Mouse (Mus musculus) liver, adult 2 months (tissue): Measurements from ENCODE around the gene Arhgef40. TPM values are rescaled to one million over a fixed set of nuclear protein-coding genes. Genes with fewer than 3 reads are reported as not detected.
A peak's percentile ranks its signal among the peaks of the same experiment; 100 is the strongest.

Source experiments
- DNase-seq: peaks from one replicate; pipeline ENCODE4 v3.0.0-alpha.2; 2011; ENCODE audit warnings: low read depth, low spot score; ENCODE audit errors: extremely low read depth
- H3K27ac ChIP-seq: fragments of 200-500 bp; replicated peaks from 2 replicates; pipeline ENCODE4 v1.5.1; 2012; ENCODE audit warnings: low read depth, mild to moderate bottlenecking, control low read depth, inconsistent platforms, low read length; ENCODE audit not compliant: insufficient read depth
- H3K27me3 ChIP-seq: fragments of 200-500 bp; 2 replicates; pipeline ENCODE4 v1.6.1; 2012; ENCODE audit warnings: mild to moderate bottlenecking, moderate library complexity, low read length, inconsistent platforms; ENCODE audit not compliant: control insufficient read depth, insufficient read depth
- H3K36me3 ChIP-seq: fragments of 200-500 bp; 2 replicates; pipeline ENCODE4 v1.6.1; 2012; ENCODE audit warnings: low read length, inconsistent platforms; ENCODE audit not compliant: control insufficient read depth, insufficient read depth
- H3K4me1 ChIP-seq: fragments of 200-500 bp; 2 replicates; pipeline ENCODE4 v1.6.1; 2011; ENCODE audit warnings: low read length; ENCODE audit not compliant: control insufficient read depth, insufficient read depth
- H3K4me3 ChIP-seq: fragments of 200-500 bp; 2 replicates; pipeline ENCODE4 v1.5.1; 2011; ENCODE audit warnings: low read depth, mild to moderate bottlenecking, control low read depth, low read length, moderate library complexity; ENCODE audit not compliant: insufficient read depth
- H3K79me2 ChIP-seq: fragments of 200-500 bp; 2 replicates; pipeline ENCODE4 v1.6.1; 2012; ENCODE audit warnings: inconsistent platforms, mild to moderate bottlenecking, low read length, moderate library complexity; ENCODE audit not compliant: control insufficient read depth, insufficient read depth
- H3K9ac ChIP-seq: fragments of 200-500 bp; 2 replicates; pipeline ENCODE4 v1.6.1; 2012; ENCODE audit warnings: low read depth, mild to moderate bottlenecking, control low read depth, inconsistent platforms, low read length
- CTCF ChIP-seq: fragments of 200-500 bp; IDR thresholded peaks from 2 replicates; pipeline ENCODE4 v1.5.1; 2011; ENCODE audit warnings: low read depth, low read length, control low read depth
- POLR2A ChIP-seq: fragments of 200-500 bp; IDR thresholded peaks from 2 replicates; pipeline ENCODE4 v1.6.1; 2011; ENCODE audit warnings: low read length, control low read depth; ENCODE audit not compliant: insufficient read depth; ENCODE audit errors: extremely low read depth
- WGBS: fragments of 180-500 bp; shearing (Covaris S2); methylation state at CpG from one replicate; pipeline ENCODE4 v1.1.7; 2018; 5-methylcytosine and 5-hydroxymethylcytosine counted together
- polyA plus RNA-seq: library from polyadenylated mRNA; depleted of rRNA; stranded (reverse); fragments of >200 nt; gene quantifications from 2 replicates; pipeline ENCODE4 v1.2.3, GENCODE M21; 2012
- total RNA-seq: library from RNA; depleted of rRNA; stranded (reverse); fragments of >200 nt; gene quantifications from 2 replicates; pipeline ENCODE4 v1.2.3, GENCODE M21; 2014

Arhgef40 gene
- total and polyA plus RNA-seq, 2 experiments = 6.1 to 16.1 TPM

DNA sequence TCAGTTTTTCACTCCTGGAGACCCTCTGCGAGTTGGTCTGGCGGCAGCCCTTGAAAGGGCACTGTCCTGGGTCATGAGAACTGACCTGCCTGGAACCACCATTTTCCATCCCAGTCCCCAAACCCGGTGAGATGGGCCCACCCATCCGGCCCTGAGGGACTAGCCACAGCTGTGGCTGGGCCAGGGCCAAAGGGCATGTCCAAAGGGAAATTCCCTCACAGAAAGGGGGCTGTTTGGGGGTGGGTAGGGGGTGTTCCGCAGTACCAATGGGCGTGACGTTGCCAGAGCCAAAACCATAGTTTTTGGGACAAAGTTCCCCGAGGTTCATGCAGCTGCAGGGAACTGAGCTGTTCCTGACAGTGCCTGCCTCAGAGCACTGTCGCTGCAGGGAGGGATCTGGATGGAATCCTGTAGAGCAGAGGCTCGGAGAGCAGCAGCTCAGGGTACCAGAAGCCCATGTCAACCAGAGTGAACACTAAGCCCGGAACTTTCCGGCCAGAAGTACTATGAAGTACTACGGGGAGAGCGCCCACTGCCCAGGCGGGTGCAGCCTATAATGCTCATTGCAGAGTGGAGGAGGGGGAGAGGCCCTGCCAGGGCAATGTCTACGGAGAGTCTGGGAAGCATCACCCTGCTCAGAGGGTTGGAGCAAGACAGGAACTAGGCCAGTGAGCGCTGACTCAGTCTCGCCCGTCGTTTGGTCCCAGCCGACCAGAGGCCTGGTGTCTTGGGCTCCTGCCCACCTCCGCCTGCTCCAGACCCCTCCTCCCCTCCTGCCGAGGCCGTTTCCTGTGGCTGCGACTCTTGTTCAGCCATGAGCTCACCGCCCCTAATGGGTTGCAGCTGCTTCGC lies 1.0 kb downstream of the Arhgef40 start:
- Histone ChIP-seq H3K4me1 (no peaks in the 10 kb centered on the region), H3K9ac (peak overlapping the region; percentile 77; the same call in 1 of the 2 replicates), H3K36me3 (no peaks in the 10 kb centered on the region), H3K27ac (no peak overlapping the region; the same call in 1 of the 2 replicates), H3K4me3 (peak overlapping the region; percentile 74), H3K79me2 (no peaks in the 10 kb centered on the region), H3K27me3 (no peaks in the 10 kb centered on the region)
- peak; percentile 26 for DNase-seq
- TF ChIP-seq POLR2A (0 out of 2 replicates have a peak, but pooled peaks have one; percentile 20), CTCF (no peak)
- WGBS = 24% methylated on average over 27 of the region's 27 CpGs

- no peak for DNase-seq
- H3K27ac ChIP-seq = no peak overlapping the region
- H3K36me3 ChIP-seq = no peaks in the 10 kb centered on the region
- H3K9ac ChIP-seq = no peak overlapping the region; the same call in 1 of the 2 replicates
- TF ChIP-seq POLR2A = no peak
- TF ChIP-seq CTCF = no peak
- 70% methylated on average over 7 of the region's 7 CpGs for WGBS
- no peaks in the 10 kb centered on the region for H3K4me1 ChIP-seq
- peak overlapping the region; percentile 14 for H3K4me3 ChIP-seq
- no peaks in the 10 kb centered on the region for H3K27me3 ChIP-seq
- H3K79me2 ChIP-seq = no peaks in the 10 kb centered on the region
Observed at GRCm38 (mm10) chr14:51986153-51986505, 1.6 kb downstream of the Arhgef40 start.

DNA sequence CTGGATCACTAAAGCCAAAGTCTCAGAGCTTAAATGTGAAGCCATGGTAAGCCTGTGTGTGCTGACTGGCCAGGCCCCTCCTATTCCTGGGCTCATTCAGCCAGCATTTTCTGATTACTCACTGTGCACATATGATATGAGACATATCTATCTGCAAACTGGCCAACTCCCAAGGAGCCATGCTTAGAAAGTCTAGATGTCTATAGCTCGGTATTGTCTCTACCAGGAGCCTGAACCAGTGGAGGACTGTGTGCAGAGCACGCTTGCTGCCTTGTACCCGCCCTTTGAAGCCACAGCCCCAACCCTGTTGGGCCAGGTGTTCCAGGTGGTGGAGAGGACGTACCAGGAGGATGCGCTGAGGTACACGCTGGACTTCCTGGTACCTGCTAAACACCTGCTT lies 2.7 kb downstream of the Arhgef40 start:
- no peaks in the 10 kb centered on the region for H3K27me3 ChIP-seq
- 95% methylated on average over 6 of the region's 6 CpGs for WGBS
- H3K9ac ChIP-seq = no peak overlapping the region
- TF ChIP-seq CTCF (no peak), POLR2A (no peak)
- H3K4me3 ChIP-seq = no peak overlapping the region
- H3K4me1 ChIP-seq = no peaks in the 10 kb centered on the region
- H3K27ac ChIP-seq = no peak overlapping the region
- no peak for DNase-seq
- H3K36me3 ChIP-seq = no peaks in the 10 kb centered on the region
- no peaks in the 10 kb centered on the region for H3K79me2 ChIP-seq

DNA sequence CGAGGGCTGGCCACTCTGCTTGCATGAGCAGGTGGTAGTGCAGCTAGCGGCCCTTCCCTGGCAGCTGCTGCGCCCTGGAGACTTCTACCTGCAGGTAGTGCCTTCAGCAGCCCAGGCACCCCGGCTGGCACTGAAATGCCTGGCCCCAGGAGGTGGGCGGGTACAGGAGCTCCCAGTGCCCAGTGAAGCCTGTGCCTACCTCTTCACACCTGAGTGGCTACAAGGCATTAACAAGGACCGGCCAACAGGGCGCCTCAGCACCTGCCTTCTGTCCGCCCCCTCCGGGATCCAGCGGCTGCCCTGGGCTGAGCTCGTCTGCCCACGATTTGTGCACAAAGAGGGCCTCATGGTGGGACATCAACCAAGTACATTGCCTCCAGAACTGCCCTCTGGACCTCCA lies 4.2 kb downstream of the Arhgef40 start:
- Histone ChIP-seq H3K27ac (no peak overlapping the region), H3K4me3 (no peak overlapping the region), H3K79me2 (no peaks in the 10 kb centered on the region), H3K36me3 (no peaks in the 10 kb centered on the region), H3K9ac (no peak overlapping the region), H3K27me3 (no peaks in the 10 kb centered on the region), H3K4me1 (no peaks in the 10 kb centered on the region)
- DNase-seq = no peak
- 96% methylated on average over 12 of the region's 12 CpGs for WGBS
- TF ChIP-seq POLR2A = no peak
- no peak for TF ChIP-seq CTCF

DNA sequence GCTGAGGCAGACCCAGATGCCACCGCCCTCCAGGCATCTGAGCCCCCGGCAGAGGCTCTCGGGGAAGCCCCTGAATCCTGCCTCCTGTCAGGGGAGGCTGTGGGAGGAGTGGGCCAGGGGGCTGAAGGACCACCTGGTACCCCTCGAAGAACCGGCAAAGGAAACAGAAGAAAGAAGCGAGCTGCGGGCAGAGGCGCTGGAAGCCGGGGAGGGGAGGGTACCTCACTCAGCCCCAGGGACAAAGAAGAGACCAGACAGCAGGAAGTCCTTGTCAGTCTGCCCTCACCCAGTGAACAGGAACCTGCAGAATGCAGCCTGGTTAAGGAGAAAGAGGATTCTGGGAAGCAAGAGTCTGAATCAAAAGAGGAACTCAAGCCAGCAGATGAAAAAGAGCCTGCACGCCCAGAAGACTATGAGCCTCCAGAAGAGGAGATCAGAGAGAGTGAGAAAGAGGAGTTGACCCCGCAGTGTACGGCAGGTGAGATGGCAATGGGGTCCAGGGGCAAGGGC lies 5.0 kb downstream of the Arhgef40 start:
- Histone ChIP-seq H3K9ac (no peak overlapping the region), H3K27ac (no peak overlapping the region), H3K36me3 (no peaks in the 10 kb centered on the region), H3K79me2 (no peaks in the 10 kb centered on the region), H3K4me3 (no peak overlapping the region), H3K27me3 (no peaks in the 10 kb centered on the region), H3K4me1 (no peaks in the 10 kb centered on the region)
- WGBS = 87% methylated on average over 12 of the region's 12 CpGs
- TF ChIP-seq CTCF (no peak), POLR2A (no peak)
- no peak for DNase-seq

DNA sequence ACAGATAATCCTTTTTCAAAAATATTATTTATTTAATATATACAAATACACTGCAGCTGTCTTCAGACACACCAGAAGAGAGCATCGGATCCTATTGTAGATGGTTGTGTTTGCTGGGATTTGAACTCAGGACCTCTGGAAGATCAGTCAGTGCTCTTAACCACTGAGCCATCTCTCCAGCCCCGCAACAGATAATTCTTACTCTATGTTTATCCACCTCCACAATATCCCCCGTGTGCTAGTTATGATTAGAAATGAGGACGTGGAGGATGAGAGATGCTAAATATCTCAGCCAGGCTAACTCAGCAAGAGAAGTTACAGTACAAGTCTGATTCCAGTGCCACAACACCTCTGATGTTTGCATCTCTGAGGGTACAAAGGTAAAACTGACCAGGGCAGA lies 9.9 kb downstream of the Arhgef40 start:
- Histone ChIP-seq H3K27me3 (no peaks in the 10 kb centered on the region), H3K36me3 (no peaks in the 10 kb centered on the region), H3K4me3 (no peak overlapping the region), H3K79me2 (no peaks in the 10 kb centered on the region), H3K27ac (no peak overlapping the region), H3K9ac (no peak overlapping the region), H3K4me1 (no peaks in the 10 kb centered on the region)
- no peak for TF ChIP-seq CTCF
- TF ChIP-seq POLR2A = no peak
- DNase-seq = no peak
- 87% methylated on average over 4 of the region's 4 CpGs for WGBS
